Mouse (Mus musculus): ENCODE data around the gene 1700029P11Rik. TPM values are rescaled to one million over a fixed set of nuclear protein-coding genes. Genes with fewer than 3 reads are reported as not detected.

Gene 1700029P11Rik
- total and polyA plus RNA-seq, 3 experiments = 0.07 TPM; not detected in 2

DNA sequence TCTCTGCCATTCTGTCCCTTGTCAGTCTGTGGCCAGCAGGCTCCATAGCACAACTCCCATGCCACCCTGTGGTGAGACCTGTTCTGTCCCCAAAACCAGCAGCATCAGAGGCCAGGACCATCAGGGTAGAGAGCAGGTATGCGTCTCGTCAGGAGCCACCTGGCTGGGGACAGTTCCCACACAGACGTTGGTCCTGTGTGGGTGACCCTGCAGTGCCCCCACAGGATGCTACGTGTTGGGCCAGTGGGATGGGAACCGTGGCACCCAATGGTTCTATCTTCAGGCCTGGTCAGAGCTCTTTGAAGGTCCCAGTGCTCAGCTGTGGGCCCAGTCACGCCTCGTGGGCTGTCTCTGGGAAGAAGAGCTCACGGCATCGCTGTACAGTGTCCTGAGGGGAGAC is 29.2 kb upstream of the 1700029P11Rik start:
- peaks cover 0 to 2% of the 10 kb centered on the region in 2 experiments; a peak in 1 of 4 replicates for H3K36me3 ChIP-seq (ENCODE audit: control insufficient read depth in 1 of 2, insufficient read depth in 2 of 2, low read length in 2 of 2)
- no peak overlapping the region for H3K9ac ChIP-seq (ENCODE audit: control insufficient read depth, low read depth, low read length, poor library complexity, severe bottlenecking)
- H3K4me1 ChIP-seq (ENCODE audit: control insufficient read depth in 1 of 2, insufficient read depth in 2 of 2, low read length in 2 of 2) = no peaks in the 10 kb centered on the region
- H3K27me3 ChIP-seq (ENCODE audit: control insufficient read depth in 1 of 2, insufficient read depth in 2 of 2, low read length in 2 of 2) = no peaks in the 10 kb centered on the region
- H3K27ac ChIP-seq (ENCODE audit: control insufficient read depth, low read depth, low read length) = no peak overlapping the region
- TF ChIP-seq MEF2A (IDR thresholded peaks at IDR 0.05; ENCODE audit: extremely low read depth, insufficient replicate concordance, low read depth, low read length, poor library complexity, severe bottlenecking) (no peak), ZMIZ1 (IDR thresholded peaks at IDR 0.05; ENCODE audit: low read depth, low read length) (no peak), KAT2A (conservative IDR thresholded peaks at IDR 0.05; ENCODE audit: low read depth, low read length) (no peak), TCF12 (IDR thresholded peaks at IDR 0.05; ENCODE audit: low read depth, low read length) (no peak), EP300 (IDR thresholded peaks at IDR 0.05; ENCODE audit: low read depth in 1 of 2, low read length in 2 of 2) (no peak), CHD1 (IDR thresholded peaks at IDR 0.05; ENCODE audit: low read depth, low read length) (no peak), MYC (IDR thresholded peaks at IDR 0.05; ENCODE audit: low read depth, low read length) (no peak), ZC3H11A (IDR thresholded peaks at IDR 0.05; ENCODE audit: low read depth, low read length) (no peak), NRF1 (IDR thresholded peaks at IDR 0.05; ENCODE audit: insufficient read depth, low read depth, low read length, poor library complexity, severe bottlenecking) (no peak), GABPA (IDR thresholded peaks at IDR 0.05; ENCODE audit: low read depth, low read length) (no peak), ZNF384 (IDR thresholded peaks at IDR 0.05; ENCODE audit: low read depth, low read length) (no peak), POLR2AphosphoS2 (IDR thresholded peaks at IDR 0.05; ENCODE audit: low read length) (no peak), TAL1 (IDR thresholded peaks at IDR 0.05; ENCODE audit: low read length) (no peak)
- H3K4me3 ChIP-seq (ENCODE audit: control insufficient read depth in 1 of 2, insufficient read depth in 1 of 2, low read depth in 2 of 2, low read length in 2 of 2) = no peak overlapping the region
- no peak for DNase-seq (ENCODE audit: low read depth, low spot score)
- no peaks in the 10 kb centered on the region for H3K79me2 ChIP-seq (ENCODE audit: control insufficient read depth, insufficient read depth, low read length, poor library complexity)
- no peaks in the 10 kb centered on the region for H3K9me3 ChIP-seq (replicated peaks; ENCODE audit: insufficient read depth, low read length)

DNA sequence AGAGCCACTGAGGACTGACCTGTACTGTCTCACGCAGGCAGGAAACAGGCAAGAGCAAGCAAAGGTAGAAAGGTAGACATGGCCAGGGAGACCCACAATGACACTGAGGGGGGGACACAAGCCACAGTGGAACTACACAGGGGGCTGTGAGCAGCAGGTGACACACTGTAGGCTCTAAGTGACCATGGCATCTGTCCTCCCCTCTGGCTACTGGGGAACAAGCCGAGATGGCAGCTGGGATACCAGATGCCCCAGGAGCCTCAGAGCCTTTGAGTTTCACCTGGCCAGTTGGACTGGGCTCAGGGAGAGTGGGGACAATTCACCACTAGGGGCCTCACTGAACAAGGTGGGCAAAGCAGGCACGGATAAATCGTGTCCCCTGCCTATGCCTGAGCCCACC is 28.0 kb upstream of the 1700029P11Rik start:
- no peaks in the 10 kb centered on the region for H3K79me2 ChIP-seq (ENCODE audit: control insufficient read depth, insufficient read depth, low read length, poor library complexity)
- no peak overlapping the region for H3K27ac ChIP-seq (ENCODE audit: control insufficient read depth, low read depth, low read length)
- no peaks in the 10 kb centered on the region for H3K27me3 ChIP-seq (ENCODE audit: control insufficient read depth in 1 of 2, insufficient read depth in 2 of 2, low read length in 2 of 2)
- no peak for TF ChIP-seq MYC (IDR thresholded peaks at IDR 0.05; ENCODE audit: low read depth, low read length)
- no peak for TF ChIP-seq HCFC1 (IDR thresholded peaks at IDR 0.05; ENCODE audit: low read depth, low read length)
- TF ChIP-seq ZMIZ1 (IDR thresholded peaks at IDR 0.05; ENCODE audit: low read depth, low read length) = no peak
- DNase-seq (ENCODE audit: low read depth, low spot score) = no peak
- no peak overlapping the region for H3K4me3 ChIP-seq (ENCODE audit: control insufficient read depth in 1 of 2, insufficient read depth in 1 of 2, low read depth in 2 of 2, low read length in 2 of 2)
- no peaks in the 10 kb centered on the region for H3K9me3 ChIP-seq (replicated peaks; ENCODE audit: insufficient read depth, low read length)
- H3K9ac ChIP-seq (ENCODE audit: control insufficient read depth, low read depth, low read length, poor library complexity, severe bottlenecking) = no peak overlapping the region
- peaks cover 0 to 2% of the 10 kb centered on the region in 2 experiments; a peak in 1 of 4 replicates for H3K36me3 ChIP-seq (ENCODE audit: control insufficient read depth in 1 of 2, insufficient read depth in 2 of 2, low read length in 2 of 2)
- no peaks in the 10 kb centered on the region for H3K4me1 ChIP-seq (ENCODE audit: control insufficient read depth in 1 of 2, insufficient read depth in 2 of 2, low read length in 2 of 2)

Measured in MEL (cell line).